Mouse (Mus musculus) heart, embryonic 12.5 days (tissue): Measurements from ENCODE around the gene Hk2. TPM values are rescaled to one million over a fixed set of nuclear protein-coding genes. Genes with fewer than 3 reads are reported as not detected.

Experiments
- ATAC-seq: fragments of 200-750 bp; cut with Nextera tagmentation; 2 replicates; pipeline ENCODE4 v1.8.0; 2017; ENCODE audit warnings: moderate TSS enrichment, moderate library complexity; ENCODE audit not compliant: insufficient number of reproducible peaks, low FRiP score
- H3K27ac ChIP-seq: fragments of 300-500 bp; sonication (generic); 2 replicates; pipeline ENCODE4 v1.5.1; 2016; ENCODE audit warnings: mild to moderate bottlenecking, moderate library complexity; ENCODE audit not compliant: poor library complexity, severe bottlenecking
- H3K27me3 ChIP-seq: fragments of 300-500 bp; sonication (generic); replicated peaks from 2 replicates; pipeline ENCODE4 v1.6.1; 2016; ENCODE audit warnings: mild to moderate bottlenecking, moderate library complexity
- H3K36me3 ChIP-seq: fragments of 300-500 bp; sonication (generic); 2 replicates; pipeline ENCODE4 v1.6.1; 2016; ENCODE audit warnings: mild to moderate bottlenecking, moderate library complexity
- H3K4me1 ChIP-seq: fragments of 300-500 bp; sonication (generic); replicated peaks from 2 replicates; pipeline ENCODE4 v1.6.1; 2016; ENCODE audit warnings: mild to moderate bottlenecking
- H3K4me2 ChIP-seq: fragments of 300-500 bp; sonication (generic); 2 replicates; pipeline ENCODE4 v1.6.1; 2016; ENCODE audit warnings: mild to moderate bottlenecking, moderate library complexity
- H3K4me3 ChIP-seq: fragments of 300-500 bp; sonication (generic); 2 replicates; pipeline ENCODE4 v1.5.1; 2016; ENCODE audit warnings: mild to moderate bottlenecking
- H3K9ac ChIP-seq: fragments of 300-500 bp; sonication (generic); 2 replicates; pipeline ENCODE4 v1.6.1; 2016; ENCODE audit warnings: mild to moderate bottlenecking, moderate library complexity
- H3K9me3 ChIP-seq: fragments of 300-500 bp; sonication (generic); replicated peaks from 2 replicates; pipeline ENCODE4 v1.6.1; 2016; ENCODE audit warnings: mild to moderate bottlenecking, moderate library complexity
- WGBS: fragments of 180-500 bp; shearing (Covaris S2); methylation state at CpG from one replicate; pipeline ENCODE4 v1.1.7; 2016; 5-methylcytosine and 5-hydroxymethylcytosine counted together
- polyA plus RNA-seq: library from polyadenylated mRNA; unstranded; fragments of >200 nt; fragmentation: Nextera tagmentation; extraction: Ambion mirVana; gene quantifications from 2 replicates; pipeline ENCODE4 v1.2.1, GENCODE M21; 2016

Hk2 gene
- polyA plus RNA-seq: 35.0 and 35.2 TPM in 2 replicates

DNA sequence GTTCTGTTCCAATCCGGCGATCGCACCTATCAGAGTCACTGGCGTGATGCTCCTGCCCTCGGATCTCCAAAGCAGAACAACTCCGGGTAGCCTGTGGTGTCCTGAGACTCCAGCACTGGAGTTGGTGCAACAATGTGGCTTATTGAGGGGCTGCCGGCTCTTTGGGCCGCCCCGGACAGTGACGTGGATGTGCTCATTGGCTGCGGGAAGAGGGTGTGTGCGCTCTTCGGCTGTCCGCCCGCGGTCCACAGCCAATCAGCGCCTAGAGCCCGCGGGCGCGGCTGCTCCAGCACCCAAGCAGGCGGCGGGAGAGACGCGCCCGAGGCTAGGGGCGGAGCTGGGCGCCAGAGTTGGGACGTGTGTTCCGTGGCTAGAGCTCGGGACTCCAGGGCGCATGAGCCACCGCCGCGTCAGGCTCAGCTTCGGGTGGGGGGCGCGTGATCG, at the start of gene Hk2:
Gene Hk2 (minus strand): TSS at position 134 of the 444 bp plus-strand sequence.
- Histone ChIP-seq H3K27ac (peak within 1 kb of the TSS; percentile 94), H3K4me1 (peaks cover 34% of the 10 kb centered on the region), H3K4me2 (peak within 1 kb of the TSS; percentile 89), H3K4me3 (peak within 1 kb of the TSS; percentile 76), H3K27me3 (no peaks in the 10 kb centered on the region), H3K36me3 (no peaks in the 10 kb centered on the region), H3K9me3 (no peaks in the 10 kb centered on the region), H3K9ac (peak within 1 kb of the TSS; percentile 85)
- peak; percentile 94 for ATAC-seq
- WGBS: 0% methylated on average over 35 of the region's 39 CpGs

DNA sequence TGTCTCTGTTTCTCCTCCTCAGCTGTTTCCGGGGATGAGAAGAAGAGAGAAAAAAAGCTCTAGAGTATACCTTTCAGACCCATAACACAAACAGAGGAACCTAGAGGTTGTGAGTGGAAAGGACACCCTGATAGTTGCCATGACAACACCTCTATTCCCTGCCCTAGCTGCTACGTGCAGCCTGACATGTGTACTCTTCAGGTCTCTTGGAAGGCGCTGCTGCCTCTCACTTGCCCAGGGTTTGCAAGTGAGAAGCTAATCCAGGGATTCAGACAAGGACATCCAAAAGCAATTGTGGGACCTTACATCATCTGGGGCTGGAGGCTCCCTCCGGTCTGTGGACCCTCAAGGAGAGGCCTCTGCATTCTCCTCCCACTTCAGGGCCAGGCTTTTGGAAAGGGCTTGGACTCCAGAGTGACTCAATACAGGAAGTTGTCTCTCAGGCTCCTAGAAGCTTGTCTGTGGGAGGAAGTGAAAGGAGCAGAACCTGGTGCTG, 47.6 kb upstream of the Hk2 start:
- H3K4me2 ChIP-seq: peak overlapping the region; percentile 3; the same call in 1 of the 2 replicates
- peak overlapping the region; percentile 72 for H3K27ac ChIP-seq
- no peaks in the 10 kb centered on the region for H3K36me3 ChIP-seq
- 11% methylated on average over 4 of the region's 4 CpGs for whole genome bisulfite sequencing
- H3K9me3 ChIP-seq: no peaks in the 10 kb centered on the region; the same call in 1 of the 2 replicates
- no peaks in the 10 kb centered on the region for H3K27me3 ChIP-seq
- ATAC-seq: peak; percentile 62
- H3K4me3 ChIP-seq: no peak overlapping the region
- H3K4me1 ChIP-seq: peaks cover 39% of the 10 kb centered on the region
- H3K9ac ChIP-seq: no peak overlapping the region

- Histone ChIP-seq H3K4me3 (no peak overlapping the region), H3K36me3 (no peaks in the 10 kb centered on the region), H3K27me3 (no peaks in the 10 kb centered on the region), H3K9me3 (no peaks in the 10 kb centered on the region; the same call in 1 of the 2 replicates), H3K9ac (no peak overlapping the region), H3K27ac (peak overlapping the region; percentile 72), H3K4me1 (peaks cover 39% of the 10 kb centered on the region), H3K4me2 (no peak overlapping the region)
- ATAC-seq: no peak
- 35% methylated on average over 3 of the region's 3 CpGs for WGBS
These were observed 46.5 kb upstream of the Hk2 start for GRCm38 (mm10) chr6:82820716-82821115.

DNA sequence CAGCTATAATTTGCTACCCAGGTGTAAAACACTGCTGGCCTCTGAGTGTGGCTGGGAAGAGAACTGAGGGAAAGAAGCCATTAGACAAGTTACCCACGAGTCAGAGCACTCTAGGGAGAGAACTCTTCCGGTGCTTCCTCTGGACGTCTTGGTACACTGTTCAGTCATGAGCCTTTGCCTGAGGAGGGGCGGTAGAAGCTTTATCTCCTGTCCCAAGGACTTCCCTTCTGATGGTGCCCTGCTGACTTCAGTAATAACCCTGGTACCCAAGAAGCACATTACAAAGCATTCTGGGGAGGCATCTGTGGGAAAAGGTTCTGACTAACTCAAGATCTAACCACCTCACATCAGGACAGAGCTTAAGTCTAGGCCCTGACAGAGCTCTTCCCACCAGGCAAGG, 40.6 kb upstream of the Hk2 start:
- Histone ChIP-seq H3K36me3 (no peaks in the 10 kb centered on the region), H3K9ac (no peak overlapping the region), H3K4me3 (no peak overlapping the region), H3K4me1 (no peaks in the 10 kb centered on the region), H3K4me2 (no peak overlapping the region), H3K27ac (no peak overlapping the region), H3K9me3 (no peaks in the 10 kb centered on the region), H3K27me3 (no peaks in the 10 kb centered on the region)
- 53% methylated on average over 4 of the region's 4 CpGs for WGBS
- no peak for ATAC-seq

GRCm38 (mm10) chr6:82807984-82808700, 33.9 kb upstream of the Hk2 start:
- Histone ChIP-seq H3K36me3 (no peaks in the 10 kb centered on the region), H3K9ac (no peak overlapping the region), H3K4me1 (peaks cover 11% of the 10 kb centered on the region), H3K9me3 (no peaks in the 10 kb centered on the region), H3K4me3 (no peak overlapping the region), H3K27ac (no peak overlapping the region), H3K4me2 (no peak overlapping the region), H3K27me3 (no peaks in the 10 kb centered on the region)
- ATAC-seq: no peak
- 83% methylated on average over 7 of the region's 7 CpGs for WGBS

DNA sequence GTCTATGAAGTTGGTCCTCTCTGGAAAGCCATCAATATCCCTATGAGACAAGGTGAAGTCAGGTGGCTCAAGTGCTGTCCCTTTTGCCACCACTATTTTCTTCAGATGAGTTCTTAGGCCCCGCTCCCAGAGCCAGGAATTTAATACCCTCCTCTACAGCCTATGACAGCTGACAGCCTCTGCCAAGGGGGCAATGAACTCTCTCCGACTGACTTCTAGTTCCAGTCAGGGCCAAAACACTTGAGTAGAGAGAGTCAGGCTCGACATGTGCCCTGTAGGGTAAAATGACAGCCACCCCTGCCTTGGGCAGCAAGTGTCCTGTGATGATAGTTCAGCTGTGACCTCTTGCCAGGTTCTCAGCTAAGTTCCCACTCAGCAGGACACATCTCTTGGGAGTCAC, 32.7 kb upstream of the Hk2 start:
- H3K4me1 ChIP-seq: peaks cover 11% of the 10 kb centered on the region
- H3K36me3 ChIP-seq: no peaks in the 10 kb centered on the region
- no peaks in the 10 kb centered on the region for H3K27me3 ChIP-seq
- H3K4me3 ChIP-seq: no peak overlapping the region
- H3K4me2 ChIP-seq: no peak overlapping the region
- no peak for ATAC-seq
- WGBS: 54% methylated on average over 3 of the region's 3 CpGs
- H3K9me3 ChIP-seq: no peaks in the 10 kb centered on the region
- H3K9ac ChIP-seq: no peak overlapping the region
- H3K27ac ChIP-seq: no peak overlapping the region

DNA sequence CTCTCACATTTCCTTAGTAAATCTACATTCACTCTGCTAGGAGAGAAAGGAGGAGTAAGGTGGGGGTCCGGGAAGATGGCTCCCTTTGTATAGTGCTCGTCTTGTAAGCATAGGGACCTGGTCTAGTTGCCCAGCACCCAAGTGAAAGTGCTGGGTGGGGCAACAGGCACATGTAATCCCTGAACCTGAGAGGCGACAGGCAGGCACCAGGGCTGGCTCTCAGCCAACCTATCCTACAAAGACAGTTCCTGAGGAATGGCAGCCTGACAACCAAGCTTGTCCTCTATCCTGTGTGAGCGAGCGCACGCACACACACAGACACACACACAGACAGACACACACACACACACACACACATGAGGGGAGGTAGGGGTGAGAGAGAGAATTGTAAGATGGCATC, 32.2 kb upstream of the Hk2 start:
- Histone ChIP-seq H3K4me1 (peaks cover 11% of the 10 kb centered on the region), H3K9ac (no peak overlapping the region), H3K27me3 (no peaks in the 10 kb centered on the region), H3K36me3 (no peaks in the 10 kb centered on the region), H3K4me3 (no peak overlapping the region), H3K27ac (no peak overlapping the region), H3K4me2 (no peak overlapping the region), H3K9me3 (no peaks in the 10 kb centered on the region)
- peak; percentile 18; the same call in 1 of the 2 replicates for ATAC-seq
- WGBS: 61% methylated on average over 6 of the region's 6 CpGs

DNA sequence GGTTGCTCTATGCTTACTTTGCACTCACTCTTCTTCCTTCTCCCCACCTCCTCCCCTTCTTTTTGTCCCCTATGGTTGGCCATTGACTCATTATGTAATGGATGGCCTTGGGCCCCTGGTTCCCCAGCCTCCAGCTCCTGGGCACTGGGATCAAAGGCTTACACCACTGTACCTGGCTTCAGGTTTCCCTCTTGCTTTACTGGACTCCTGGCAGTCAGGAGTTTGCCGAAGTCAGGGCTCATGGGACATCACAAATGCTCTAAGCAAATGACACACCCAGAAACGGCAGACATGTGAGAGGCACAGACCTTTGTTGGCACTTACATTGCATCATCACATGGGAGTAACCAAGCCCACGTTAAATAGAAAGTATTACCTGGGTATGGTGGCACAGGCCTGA, 31.6 kb upstream of the Hk2 start:
- H3K4me2 ChIP-seq: no peak overlapping the region
- H3K4me3 ChIP-seq: no peak overlapping the region
- no peaks in the 10 kb centered on the region for H3K36me3 ChIP-seq
- WGBS: 87% methylated on average over 3 of the region's 3 CpGs
- H3K27ac ChIP-seq: no peak overlapping the region
- H3K4me1 ChIP-seq: peaks cover 11% of the 10 kb centered on the region
- ATAC-seq: no peak
- H3K9ac ChIP-seq: no peak overlapping the region
- H3K27me3 ChIP-seq: no peaks in the 10 kb centered on the region
- no peaks in the 10 kb centered on the region for H3K9me3 ChIP-seq

DNA sequence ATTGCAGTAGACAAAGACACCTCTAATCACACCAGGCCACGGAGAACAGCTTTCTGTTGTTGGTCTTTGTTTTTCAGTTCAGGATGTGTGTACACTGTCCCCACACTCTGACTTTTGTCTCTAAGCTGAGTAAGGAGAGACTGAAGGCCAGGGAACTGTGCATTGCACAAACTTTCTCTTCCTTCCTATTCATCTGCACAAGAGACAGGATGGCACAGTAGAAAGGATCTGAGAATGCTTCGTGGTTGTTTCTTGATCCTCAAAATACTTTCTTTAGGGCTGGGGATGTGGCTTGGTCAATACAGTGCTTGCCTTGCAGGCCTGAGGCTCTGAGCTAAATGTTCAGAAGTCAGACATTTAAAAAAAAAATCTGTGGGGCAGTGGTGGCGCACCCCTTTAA, 30.7 kb upstream of the Hk2 start:
- H3K27ac ChIP-seq: no peak overlapping the region
- no peaks in the 10 kb centered on the region for H3K9me3 ChIP-seq
- WGBS: 78% methylated on average over 3 of the region's 3 CpGs
- H3K9ac ChIP-seq: no peak overlapping the region
- H3K36me3 ChIP-seq: no peaks in the 10 kb centered on the region
- H3K4me1 ChIP-seq: peaks cover 11% of the 10 kb centered on the region
- no peaks in the 10 kb centered on the region for H3K27me3 ChIP-seq
- H3K4me2 ChIP-seq: no peak overlapping the region
- H3K4me3 ChIP-seq: no peak overlapping the region
- ATAC-seq: no peak

- Histone ChIP-seq H3K4me2 (no peak overlapping the region), H3K36me3 (no peaks in the 10 kb centered on the region), H3K27me3 (no peaks in the 10 kb centered on the region), H3K9me3 (no peaks in the 10 kb centered on the region), H3K4me3 (no peak overlapping the region), H3K4me1 (peaks cover 8% of the 10 kb centered on the region), H3K9ac (no peak overlapping the region), H3K27ac (no peak overlapping the region)
- 46% methylated on average over 3 of the region's 3 CpGs for WGBS
- no peak for ATAC-seq
These were observed 24.0 kb upstream of the Hk2 start for GRCm38 (mm10) chr6:82798202-82798737.

DNA sequence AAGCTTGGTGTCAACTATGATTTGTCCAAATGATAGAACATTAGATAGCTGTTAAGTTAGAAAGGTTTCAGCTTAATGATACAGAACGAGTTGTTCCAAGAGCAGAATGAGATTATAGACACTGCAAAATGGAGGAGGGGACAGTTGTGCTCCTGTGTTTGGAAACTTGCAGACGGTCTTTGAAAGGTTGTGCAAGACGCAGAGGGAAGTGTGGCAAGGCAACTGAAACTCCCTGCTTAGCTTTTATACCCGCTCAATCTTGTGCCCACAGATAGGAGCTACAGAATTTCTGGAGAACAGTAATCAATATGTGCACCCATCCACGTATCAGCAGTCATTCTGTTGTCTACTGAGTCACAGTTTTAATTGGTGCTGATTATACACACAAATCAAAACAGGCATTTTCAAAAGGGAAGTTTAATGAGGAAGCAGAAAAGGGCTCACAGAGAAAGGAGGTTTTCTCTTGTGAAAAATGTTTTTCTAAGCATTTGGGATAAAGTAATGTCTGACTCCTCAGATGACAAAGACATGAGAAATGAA, 23.1 kb upstream of the Hk2 start:
- H3K27me3 ChIP-seq: no peaks in the 10 kb centered on the region
- H3K4me2 ChIP-seq: no peak overlapping the region
- H3K27ac ChIP-seq: no peak overlapping the region
- no peak overlapping the region for H3K4me3 ChIP-seq
- WGBS: 66% methylated on average over 5 of the region's 5 CpGs
- no peaks in the 10 kb centered on the region for H3K9me3 ChIP-seq
- H3K9ac ChIP-seq: no peak overlapping the region
- H3K4me1 ChIP-seq: peaks cover 8% of the 10 kb centered on the region
- no peaks in the 10 kb centered on the region for H3K36me3 ChIP-seq
- ATAC-seq: no peak
